Mouse (Mus musculus) lung, postnatal 0 days (tissue): ENCODE results near the gene Marcks. TPM values are rescaled to one million over a fixed set of nuclear protein-coding genes. Genes with fewer than 3 reads are reported as not detected.

Source experiments
- ATAC-seq: fragments of 200-750 bp; cut with Nextera tagmentation; 2 replicates; pipeline ENCODE4 v1.8.0; 2017; ENCODE audit warnings: moderate library complexity
- DNase-seq: peaks from one replicate; pipeline ENCODE4 v3.0.0-alpha.2; 2016; ENCODE audit warnings: low spot score
- H3K27ac ChIP-seq: fragments of 300-500 bp; sonication (generic); 2 replicates; pipeline ENCODE4 v1.5.1; 2014; ENCODE audit warnings: antibody characterized with exemption, mild to moderate bottlenecking, low read length, mixed read lengths
- H3K27me3 ChIP-seq: fragments of 300-500 bp; sonication (generic); replicated peaks from 2 replicates; pipeline ENCODE4 v1.6.1; 2014; ENCODE audit warnings: low read length, mixed read lengths; ENCODE audit not compliant: insufficient read depth
- H3K36me3 ChIP-seq: fragments of 300-500 bp; sonication (generic); 2 replicates; pipeline ENCODE4 v1.6.1; 2014; ENCODE audit warnings: low read length, mixed read lengths; ENCODE audit not compliant: insufficient read depth
- H3K4me1 ChIP-seq: fragments of 300-500 bp; sonication (generic); 2 replicates; pipeline ENCODE4 v1.6.1; 2014; ENCODE audit warnings: antibody characterized with exemption, low read depth, low read length, mixed read lengths; ENCODE audit not compliant: insufficient read depth
- H3K4me2 ChIP-seq: fragments of 300-500 bp; sonication (generic); replicated peaks from 2 replicates; pipeline ENCODE4 v1.6.1; 2014; ENCODE audit warnings: low read depth, mild to moderate bottlenecking, low read length, moderate library complexity, mixed read lengths
- H3K4me3 ChIP-seq: fragments of 300-500 bp; sonication (generic); 2 replicates; pipeline ENCODE4 v1.5.1; 2014; ENCODE audit warnings: low read depth, low read length
- H3K9ac ChIP-seq: fragments of 300-500 bp; sonication (generic); replicated peaks from 2 replicates; pipeline ENCODE4 v1.6.1; 2014; ENCODE audit warnings: low read depth, mild to moderate bottlenecking
- H3K9me3 ChIP-seq: fragments of 300-500 bp; sonication (generic); 2 replicates; pipeline ENCODE4 v1.6.1; 2016; ENCODE audit warnings: low read length, mixed read lengths
- CTCF ChIP-seq: IDR thresholded peaks from 2 replicates; pipeline ENCODE4 v1.5.1; 2016; ENCODE audit warnings: antibody characterized with exemption, mild to moderate bottlenecking
- EP300 ChIP-seq: IDR thresholded peaks from 2 replicates; pipeline ENCODE4 v1.6.1; 2016; ENCODE audit warnings: antibody characterized with exemption, mild to moderate bottlenecking, control low read depth
- WGBS: fragments of 180-500 bp; shearing (Covaris S2); extraction: QIAGEN DNeasy Blood & Tissue Kit; methylation state at CpG from one replicate; pipeline ENCODE4 v1.1.7; 2014; 5-methylcytosine and 5-hydroxymethylcytosine counted together
- polyA plus RNA-seq: library from polyadenylated mRNA; unstranded; fragments of >200 nt; fragmentation: Nextera tagmentation; extraction: Ambion mirVana; gene quantifications from 2 replicates; pipeline ENCODE4 v1.2.1, GENCODE M21; 2015

Gene Marcks
- polyA plus RNA-seq, 1 experiment from 2014 or later, result 106 TPM

DNA sequence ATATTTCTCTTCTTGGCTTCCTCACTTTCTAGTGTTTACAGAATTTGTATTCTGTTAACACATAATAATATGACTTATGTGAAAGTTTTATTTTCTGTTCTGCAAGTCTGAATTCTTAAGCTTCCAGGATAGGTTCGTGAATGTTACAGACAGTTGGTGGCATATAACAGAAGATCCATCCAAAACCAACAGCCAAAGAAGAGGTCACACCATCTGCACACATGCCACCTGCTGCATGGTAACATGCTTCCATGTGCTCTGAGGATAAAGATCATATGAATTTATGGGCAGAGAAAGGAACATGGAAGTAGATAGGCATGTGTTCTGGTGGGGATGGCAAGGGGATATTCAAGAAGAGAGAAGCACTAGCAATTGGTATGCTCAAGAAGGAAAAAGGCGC is 28.8 kb upstream of the Marcks start:
- H3K27ac ChIP-seq, result no peak overlapping the region
- no peak overlapping the region for H3K4me2 ChIP-seq
- DNase-seq (no peak), ATAC-seq (no peak)
- no peak for TF ChIP-seq EP300
- TF ChIP-seq CTCF, result no peak
- H3K9ac ChIP-seq, result no peak overlapping the region
- no peaks in the 10 kb centered on the region for H3K4me1 ChIP-seq
- H3K36me3 ChIP-seq, result no peaks in the 10 kb centered on the region
- H3K9me3 ChIP-seq, result no peaks in the 10 kb centered on the region
- no peaks in the 10 kb centered on the region for H3K27me3 ChIP-seq
- WGBS, result 67% methylated on average over 2 of the region's 2 CpGs
- no peak overlapping the region for H3K4me3 ChIP-seq

DNA sequence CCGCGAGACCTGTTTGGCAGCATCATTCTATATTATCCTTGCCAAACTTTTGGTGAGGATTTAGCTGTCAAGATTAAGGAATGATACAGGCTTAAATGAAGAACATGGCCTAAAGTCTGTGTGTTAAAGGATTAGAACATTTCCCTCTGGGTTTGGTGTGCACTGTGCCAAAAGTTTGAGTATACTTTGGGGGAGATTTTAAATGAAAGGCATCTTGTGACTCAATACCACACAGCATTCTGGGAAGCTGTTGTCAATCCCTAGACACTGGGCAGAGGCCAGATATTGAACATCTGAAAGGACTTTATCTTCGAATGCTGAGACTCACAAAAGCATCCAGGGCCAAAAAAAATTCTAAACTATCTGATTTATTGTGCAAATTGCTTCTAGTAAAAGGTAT is 21.0 kb upstream of the Marcks start:
- H3K4me3 ChIP-seq, result no peak overlapping the region
- no peaks in the 10 kb centered on the region for H3K27me3 ChIP-seq
- H3K36me3 ChIP-seq, result no peaks in the 10 kb centered on the region
- H3K4me1 ChIP-seq, result no peaks in the 10 kb centered on the region
- TF ChIP-seq EP300, result no peak
- TF ChIP-seq CTCF, result no peak
- H3K9me3 ChIP-seq, result no peaks in the 10 kb centered on the region
- no peak overlapping the region for H3K27ac ChIP-seq
- ATAC-seq (no peak), DNase-seq (no peak)
- no peak overlapping the region for H3K4me2 ChIP-seq
- WGBS, result 63% methylated on average over 3 of the region's 3 CpGs
- H3K9ac ChIP-seq, result no peak overlapping the region

- WGBS, result 80% methylated on average over 5 of the region's 5 CpGs
- no peak for ATAC-seq
- Histone ChIP-seq H3K4me1 (no peaks in the 10 kb centered on the region), H3K4me2 (no peak overlapping the region), H3K9me3 (no peaks in the 10 kb centered on the region), H3K27me3 (no peaks in the 10 kb centered on the region), H3K4me3 (no peak overlapping the region), H3K36me3 (no peaks in the 10 kb centered on the region), H3K9ac (no peak overlapping the region), H3K27ac (no peak overlapping the region)
- no peak for DNase-seq
- TF ChIP-seq EP300 (no peak), CTCF (no peak)
Observed at GRCm38 (mm10) chr10:37157156-37157555, 18.4 kb upstream of the Marcks start.

GRCm38 (mm10) chr10:37155131-37155530 is 16.4 kb upstream of the Marcks start:
- WGBS, result 25% methylated on average over 1 of the region's 2 CpGs
- H3K9ac ChIP-seq, result no peak overlapping the region
- H3K27me3 ChIP-seq, result no peaks in the 10 kb centered on the region
- no peaks in the 10 kb centered on the region for H3K9me3 ChIP-seq
- TF ChIP-seq EP300, result no peak
- no peak overlapping the region for H3K4me3 ChIP-seq
- no peak overlapping the region for H3K27ac ChIP-seq
- ATAC-seq (no peak), DNase-seq (peak; percentile 32)
- H3K4me1 ChIP-seq, result no peaks in the 10 kb centered on the region
- H3K4me2 ChIP-seq, result no peak overlapping the region
- no peaks in the 10 kb centered on the region for H3K36me3 ChIP-seq

GRCm38 (mm10) chr10:37151539-37152271 is 13.0 kb upstream of the Marcks start:
- TF ChIP-seq CTCF (no peak), EP300 (no peak)
- Histone ChIP-seq H3K4me3 (no peak overlapping the region), H3K9ac (no peak overlapping the region), H3K4me2 (no peak overlapping the region), H3K27me3 (no peaks in the 10 kb centered on the region), H3K9me3 (no peaks in the 10 kb centered on the region), H3K27ac (no peak overlapping the region), H3K36me3 (no peaks in the 10 kb centered on the region), H3K4me1 (no peaks in the 10 kb centered on the region)
- ATAC-seq (no peak), DNase-seq (no peak)
- 82% methylated on average over 7 of the region's 7 CpGs for WGBS

- no peaks in the 10 kb centered on the region for H3K27me3 ChIP-seq
- no peak overlapping the region for H3K4me2 ChIP-seq
- TF ChIP-seq EP300 (no peak), CTCF (no peak)
- H3K9me3 ChIP-seq, result no peaks in the 10 kb centered on the region
- no peak overlapping the region for H3K9ac ChIP-seq
- DNase-seq, result no peak
- WGBS, result 66% methylated on average over 3 of the region's 3 CpGs
- H3K36me3 ChIP-seq, result no peaks in the 10 kb centered on the region
- no peak overlapping the region for H3K4me3 ChIP-seq
- H3K4me1 ChIP-seq, result no peaks in the 10 kb centered on the region
- no peak for ATAC-seq
- H3K27ac ChIP-seq, result no peak overlapping the region
Observed at GRCm38 (mm10) chr10:37148016-37148415, 9.3 kb upstream of the Marcks start.

GRCm38 (mm10) chr10:37145456-37145855 is 6.7 kb upstream of the Marcks start:
- Histone ChIP-seq H3K36me3 (no peaks in the 10 kb centered on the region), H3K27ac (no peak overlapping the region), H3K9me3 (no peaks in the 10 kb centered on the region), H3K9ac (no peak overlapping the region), H3K4me3 (no peak overlapping the region), H3K27me3 (no peaks in the 10 kb centered on the region), H3K4me2 (no peak overlapping the region), H3K4me1 (no peaks in the 10 kb centered on the region)
- no peak for DNase-seq
- 83% methylated on average over 1 of the region's 1 CpGs for WGBS
- ATAC-seq, result no peak
- TF ChIP-seq CTCF, result no peak
- TF ChIP-seq EP300, result no peak
